Mouse (Mus musculus) MEL (cell line): ENCODE measurements around the gene Helz. TPM values are rescaled to one million over a fixed set of nuclear protein-coding genes. Genes with fewer than 3 reads are reported as not detected.

ENCODE experiments used
- DNase-seq: peaks from one replicate; pipeline ENCODE4 v3.0.0; 2011; ENCODE audit warnings: low read depth, low spot score
- H3K27ac ChIP-seq: 2 replicates; pipeline ENCODE4 v1.5.1; 2012; ENCODE audit warnings: low read depth, mild to moderate bottlenecking, control low read depth, low read length, moderate library complexity; ENCODE audit not compliant: control insufficient read depth
- H3K27me3 ChIP-seq, 2 experiments: fragments of 150-350 bp in 1 of 2; sonication (generic) in 1 of 2; 2 replicates each; pipeline ENCODE4 v1.6.1; 2012; ENCODE audit warnings: low read length in 2 of 2, mild to moderate bottlenecking in 2 of 2, improper control_type of control experiment in 1 of 2, moderate library complexity in 1 of 2; ENCODE audit not compliant: insufficient read depth in 2 of 2, control insufficient read depth in 1 of 2
- H3K36me3 ChIP-seq, 2 experiments: 2 replicates each; pipeline ENCODE4 v1.6.1; 2012 to 2014; ENCODE audit warnings: low read length in 2 of 2, improper control_type of control experiment in 1 of 2, inconsistent platforms in 1 of 2, mild to moderate bottlenecking in 1 of 2; ENCODE audit not compliant: insufficient read depth in 2 of 2, control insufficient read depth in 1 of 2
- H3K4me1 ChIP-seq, 2 experiments: fragments of 150-350 bp in 1 of 2; sonication (generic) in 1 of 2; 2 replicates each; pipeline ENCODE4 v1.6.1; 2012; ENCODE audit warnings: low read length in 2 of 2, improper control_type of control experiment in 1 of 2, mild to moderate bottlenecking in 1 of 2; ENCODE audit not compliant: insufficient read depth in 2 of 2, control insufficient read depth in 1 of 2
- H3K4me3 ChIP-seq, 2 experiments: fragments of 150-350 bp in 1 of 2; sonication (generic) in 1 of 2; 2 replicates each; pipeline ENCODE4 v1.5.1; 2012; ENCODE audit warnings: low read depth in 2 of 2, low read length in 2 of 2, mild to moderate bottlenecking in 2 of 2, moderate library complexity in 2 of 2, control low read depth in 1 of 2, improper control_type of control experiment in 1 of 2; ENCODE audit not compliant: control insufficient read depth in 1 of 2, insufficient read depth in 1 of 2
- H3K79me2 ChIP-seq: 2 replicates; pipeline ENCODE4 v1.6.1; 2012; ENCODE audit warnings: mild to moderate bottlenecking, low read length, moderate library complexity; ENCODE audit not compliant: control insufficient read depth, poor library complexity, insufficient read depth
- H3K9ac ChIP-seq: 2 replicates; pipeline ENCODE4 v1.6.1; 2012; ENCODE audit warnings: low read depth, mild to moderate bottlenecking, control low read depth, low read length, moderate library complexity; ENCODE audit not compliant: control insufficient read depth, poor library complexity, severe bottlenecking
- H3K9me3 ChIP-seq: fragments of 150-350 bp; sonication (generic); replicated peaks from 2 replicates; pipeline ENCODE4 v1.6.1; 2012; ENCODE audit warnings: mild to moderate bottlenecking, low read length, improper control_type of control experiment, moderate library complexity; ENCODE audit not compliant: insufficient read depth
- BHLHE40 ChIP-seq: IDR thresholded peaks from 2 replicates; pipeline ENCODE4 v1.6.1; 2012; ENCODE audit warnings: low read depth, mild to moderate bottlenecking, inconsistent platforms, low read length, improper control_type of control experiment, borderline replicate concordance
- CHD2 ChIP-seq: IDR thresholded peaks from 2 replicates; pipeline ENCODE4 v1.6.1; 2011; ENCODE audit warnings: low read length, improper control_type of control experiment
- ELF1 ChIP-seq: IDR thresholded peaks from 2 replicates; pipeline ENCODE4 v1.6.1; 2014; ENCODE audit warnings: low read depth, mild to moderate bottlenecking, inconsistent platforms, low read length, improper control_type of control experiment, moderate library complexity
- JUND ChIP-seq: IDR thresholded peaks from 2 replicates; pipeline ENCODE4 v1.6.1; 2011; ENCODE audit warnings: low read depth, mild to moderate bottlenecking, improper control_type of control experiment, low read length
- MAFK ChIP-seq: IDR thresholded peaks from 2 replicates; pipeline ENCODE4 v1.6.1; 2011; ENCODE audit warnings: low read depth, mild to moderate bottlenecking, low read length, improper control_type of control experiment, borderline replicate concordance
- MAZ ChIP-seq: IDR thresholded peaks from 2 replicates; pipeline ENCODE4 v1.6.1; 2012; ENCODE audit warnings: low read depth, mild to moderate bottlenecking, inconsistent platforms, low read length, improper control_type of control experiment
- MYB ChIP-seq: IDR thresholded peaks from 2 replicates; pipeline ENCODE4 v1.6.1; 2011; ENCODE audit warnings: mild to moderate bottlenecking, low read depth, low read length, improper control_type of control experiment
- MYC ChIP-seq: IDR thresholded peaks from 2 replicates; pipeline ENCODE4 v1.6.1; 2011; ENCODE audit warnings: low read depth, mild to moderate bottlenecking, low read length, improper control_type of control experiment, moderate library complexity
- NELFE ChIP-seq: IDR thresholded peaks from 2 replicates; pipeline ENCODE4 v1.6.1; 2011; ENCODE audit warnings: low read depth, low read length, improper control_type of control experiment
- POLR2AphosphoS2 ChIP-seq: IDR thresholded peaks from 2 replicates; pipeline ENCODE4 v1.6.1; 2011; ENCODE audit warnings: low read length, improper control_type of control experiment
- SIN3A ChIP-seq: IDR thresholded peaks from 2 replicates; pipeline ENCODE4 v1.6.1; 2012; ENCODE audit warnings: low read length, improper control_type of control experiment, inconsistent platforms
- TBP ChIP-seq: IDR thresholded peaks from 2 replicates; pipeline ENCODE4 v1.8.0; 2011; ENCODE audit warnings: low read depth, low read length, improper control_type of control experiment
- TCF12 ChIP-seq: IDR thresholded peaks from 2 replicates; pipeline ENCODE4 v1.6.1; 2014; ENCODE audit warnings: low read depth, mild to moderate bottlenecking, inconsistent platforms, low read length, improper control_type of control experiment, moderate library complexity
- USF1 ChIP-seq: IDR thresholded peaks from 2 replicates; pipeline ENCODE4 v1.6.1; 2014; ENCODE audit warnings: low read depth, mild to moderate bottlenecking, inconsistent platforms, low read length, improper control_type of control experiment, moderate library complexity
- ZC3H11A ChIP-seq: IDR thresholded peaks from 2 replicates; pipeline ENCODE4 v1.6.1; 2012; ENCODE audit warnings: low read depth, mild to moderate bottlenecking, inconsistent platforms, low read length, improper control_type of control experiment
- ZKSCAN1 ChIP-seq: IDR thresholded peaks from 2 replicates; pipeline ENCODE4 v1.6.1; 2012; ENCODE audit warnings: low read depth, mild to moderate bottlenecking, inconsistent platforms, low read length, improper control_type of control experiment, moderate library complexity
- ZNF384 ChIP-seq: IDR thresholded peaks from 2 replicates; pipeline ENCODE4 v1.6.1; 2012; ENCODE audit warnings: low read depth, mild to moderate bottlenecking, inconsistent platforms, low read length, improper control_type of control experiment
- polyA plus RNA-seq, 2 experiments: library from polyadenylated mRNA; stranded (reverse) in 1 of 2; unstranded in 1 of 2; fragments of >175 nt in 1 of 2; fragments of >200 nt in 1 of 2; gene quantifications; 2 replicates each; pipeline versions ENCODE4 v1.2.1 to v1.2.4; 2012; ENCODE audit warnings: low replicate concordance in 2 of 2, low read depth in 1 of 2; ENCODE audit not compliant: insufficient read length in 2 of 2, insufficient read depth in 1 of 2, missing spikeins in 1 of 2
- total RNA-seq: library from RNA; depleted of rRNA; stranded (reverse); fragments of 300-350 nt; gene quantifications from 2 replicates; pipeline ENCODE4 v1.2.3, GENCODE M21; 2012

Gene Helz
- total and polyA plus RNA-seq, 3 experiments: 15.1 to 41.0 (median 39.9) TPM

GRCm38 (mm10) chr11:107613906-107614305, 66.2 kb downstream of the Helz start:
- no peak overlapping the region for H3K27ac ChIP-seq
- no peaks in the 10 kb centered on the region for H3K9me3 ChIP-seq
- no peak for DNase-seq
- H3K27me3 ChIP-seq: no peaks in the 10 kb centered on the region
- TF ChIP-seq USF1 (no peak), BHLHE40 (no peak), ZC3H11A (no peak), CHD2 (no peak), SIN3A (no peak), POLR2AphosphoS2 (no peak)
- no peak overlapping the region for H3K4me3 ChIP-seq
- H3K9ac ChIP-seq: no peak overlapping the region
- peaks cover 0 to 7% of the 10 kb centered on the region in 2 experiments; a peak in 2 of 4 replicates for H3K36me3 ChIP-seq
- no peaks in the 10 kb centered on the region for H3K4me1 ChIP-seq
- no peaks in the 10 kb centered on the region for H3K79me2 ChIP-seq

DNA sequence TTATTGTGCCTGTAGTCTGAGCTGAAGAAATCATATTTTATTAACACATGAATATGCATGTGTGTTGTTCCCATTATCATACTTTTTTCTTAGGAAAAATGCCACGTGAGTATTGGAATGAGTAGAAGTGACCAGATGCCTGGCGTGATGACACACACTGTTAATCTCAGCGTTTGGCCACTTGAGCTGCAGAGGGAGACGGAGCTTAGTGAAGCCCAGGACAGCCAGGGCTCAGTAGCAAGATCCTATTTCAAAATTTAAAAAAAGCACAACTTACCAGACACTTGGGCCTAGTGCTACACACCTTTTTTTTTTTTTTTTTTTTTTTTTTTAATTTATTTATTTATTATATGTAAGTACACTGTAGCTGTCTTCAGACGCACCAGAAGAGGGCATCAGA, 68.0 kb downstream of the Helz start:
- Histone ChIP-seq H3K36me3 (peaks cover 0 to 20% of the 10 kb centered on the region in 2 experiments; a peak in 2 of 4 replicates), H3K9ac (no peak overlapping the region), H3K79me2 (no peaks in the 10 kb centered on the region), H3K4me3 (no peak overlapping the region), H3K4me1 (no peaks in the 10 kb centered on the region), H3K27ac (no peak overlapping the region), H3K9me3 (no peaks in the 10 kb centered on the region), H3K27me3 (no peaks in the 10 kb centered on the region)
- TF ChIP-seq ZNF384 (peak; percentile 16; the same call in 1 of the 2 replicates), USF1 (no peak)
- no peak for DNase-seq

GRCm38 (mm10) chr11:107617976-107618375, 70.2 kb downstream of the Helz start:
- H3K27me3 ChIP-seq: no peaks in the 10 kb centered on the region
- no peaks in the 10 kb centered on the region for H3K9me3 ChIP-seq
- no peaks in the 10 kb centered on the region for H3K79me2 ChIP-seq
- no peak overlapping the region for H3K4me3 ChIP-seq
- peaks cover 0 to 18% of the 10 kb centered on the region in 2 experiments; a peak in 2 of 4 replicates for H3K36me3 ChIP-seq
- no peak overlapping the region for H3K9ac ChIP-seq
- TF ChIP-seq TCF12 (no peak), MYC (no peak), JUND (no peak)
- no peaks in the 10 kb centered on the region for H3K4me1 ChIP-seq
- no peak for DNase-seq
- H3K27ac ChIP-seq: no peak overlapping the region

GRCm38 (mm10) chr11:107624661-107625060, 76.9 kb downstream of the Helz start:
- Histone ChIP-seq H3K27me3 (no peaks in the 10 kb centered on the region), H3K27ac (no peak overlapping the region), H3K4me3 (no peak overlapping the region), H3K36me3 (peaks cover 0 to 16% of the 10 kb centered on the region in 2 experiments; a peak in 2 of 4 replicates), H3K9ac (no peak overlapping the region), H3K9me3 (no peaks in the 10 kb centered on the region), H3K79me2 (no peaks in the 10 kb centered on the region)
- DNase-seq: no peak
- TF ChIP-seq MYB (no peak), TBP (no peak), ELF1 (no peak), ZNF384 (no peak), MAFK (no peak), ZKSCAN1 (no peak), NELFE (no peak), MAZ (no peak)
- TF ChIP-seq, all 39 proteins: peak for 0
- H3K4me1 ChIP-seq: no peaks in the 10 kb centered on the region
